Mouse (Mus musculus): ENCODE data around the gene Rnf208. TPM values are rescaled to one million over a fixed set of nuclear protein-coding genes. Genes with fewer than 3 reads are reported as not detected.
"Not testable (repeated sequence)": the region's sequence is repeated elsewhere in the genome, so short reads cannot be mapped to it uniquely, and the experiment has no call there.

Rnf208 gene
- polyA plus RNA-seq, 2 experiments: 13.0 to 14.8 TPM

DNA sequence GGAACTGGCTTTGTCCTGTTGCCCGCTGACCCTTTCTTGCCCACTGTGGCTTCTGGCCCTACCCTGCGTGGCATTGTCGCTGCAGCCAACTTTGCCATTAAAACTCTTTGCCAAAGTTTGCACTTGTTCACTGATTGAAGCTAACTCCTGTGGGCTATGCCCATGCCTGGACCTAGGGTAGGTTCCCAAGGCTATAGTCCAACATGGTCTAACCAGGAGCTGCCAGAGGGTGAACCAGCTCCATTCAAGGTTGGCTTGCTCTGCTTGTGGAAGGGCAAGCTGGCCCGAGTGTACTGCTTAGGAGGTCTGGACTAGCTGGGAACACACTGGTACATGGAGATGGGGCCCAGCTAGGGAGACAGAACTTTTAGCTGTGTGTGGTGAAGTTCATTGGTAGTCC lies 2.1 kb downstream of the Rnf208 start:
- Histone ChIP-seq H3K4me1 (ENCODE audit: control insufficient read depth, insufficient read depth, low read length) (peaks cover 12% of the 10 kb centered on the region; the same call in 1 of the 2 replicates), H3K9ac (ENCODE audit: low read depth, low read length, severe bottlenecking) (no peak overlapping the region), H3K27me3 (ENCODE audit: control insufficient read depth, insufficient read depth, low read length) (peaks cover 14% of the 10 kb centered on the region), H3K27ac (replicated peaks; ENCODE audit: low read depth, low read length) (no peak overlapping the region), H3K9me3 (ENCODE audit: control insufficient read depth, low read length) (no peaks in the 10 kb centered on the region), H3K4me2 (replicated peaks; ENCODE audit: low read depth, low read length, severe bottlenecking) (no peak overlapping the region), H3K4me3 (replicated peaks; ENCODE audit: low read length) (no peak overlapping the region), H3K36me3 (ENCODE audit: control insufficient read depth, insufficient read depth, low read length) (peaks cover 13% of the 10 kb centered on the region; the same call in 1 of the 2 replicates)
- TF ChIP-seq POLR2A (IDR thresholded peaks at IDR 0.05; ENCODE audit: borderline replicate concordance, extremely low read depth, insufficient read depth, insufficient read length): no peak
- DNase-seq (ENCODE audit: low spot score): no peak
- WGBS: 85% methylated on average over 4 of the region's 4 CpGs
- ATAC-seq (ENCODE audit: low FRiP score, low read depth): no peak

DNA sequence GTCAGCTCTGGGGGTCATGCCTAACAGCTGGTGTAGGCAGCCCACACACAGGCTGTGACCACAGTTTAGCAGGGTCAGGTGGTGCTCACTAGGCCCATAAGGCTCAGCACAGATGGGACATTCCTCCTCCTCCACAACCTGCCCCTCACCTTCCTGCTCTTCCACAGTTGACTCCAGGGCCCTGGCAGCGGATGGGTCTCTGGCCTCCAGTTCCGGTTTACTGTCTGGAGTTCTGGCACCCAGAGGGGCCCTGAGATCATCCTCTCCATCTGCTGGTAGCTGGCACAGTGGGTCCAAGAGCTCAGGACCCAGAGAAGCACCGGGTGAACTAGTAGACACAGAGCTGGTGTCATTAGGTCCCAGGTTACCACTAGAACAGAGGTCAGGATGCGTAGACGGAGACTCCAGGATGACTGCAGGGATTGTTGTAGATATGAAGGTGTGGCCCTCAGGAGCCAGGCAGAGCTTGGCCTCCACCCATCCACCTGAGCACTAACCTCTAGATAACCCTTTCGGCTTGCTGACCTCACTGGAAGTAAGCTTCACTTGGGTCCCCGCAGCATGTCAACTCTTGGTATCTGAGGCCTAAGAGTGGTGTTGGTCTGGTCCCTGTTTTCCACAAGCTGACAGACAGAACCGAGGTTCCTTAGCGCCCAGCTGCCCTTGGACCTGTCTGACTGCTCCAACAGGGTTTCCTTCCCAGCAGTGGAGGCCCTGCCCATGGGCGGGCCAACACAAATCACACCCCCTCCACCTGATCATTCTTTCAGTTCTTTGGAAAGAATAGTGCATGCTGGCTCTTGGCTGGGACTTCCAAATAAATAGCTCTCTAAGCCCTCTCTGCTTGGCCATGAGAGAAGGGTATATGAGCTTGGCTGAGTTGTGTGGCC lies 4.4 kb downstream of the Rnf208 start, which contains the start of gene AL732309.1:
TSS of gene AL732309.1 (minus strand) at position 681 of the 890 bp plus-strand sequence.
- TF ChIP-seq POLR2A (IDR thresholded peaks at IDR 0.05; ENCODE audit: borderline replicate concordance, extremely low read depth, insufficient read depth, insufficient read length): no peak
- Histone ChIP-seq H3K9me3 (ENCODE audit: control insufficient read depth, low read length) (no peaks in the 10 kb centered on the region), H3K4me1 (ENCODE audit: control insufficient read depth, insufficient read depth, low read length) (peaks cover under 1% of the 10 kb centered on the region; the same call in 1 of the 2 replicates), H3K27me3 (ENCODE audit: control insufficient read depth, insufficient read depth, low read length) (peaks cover 9% of the 10 kb centered on the region), H3K27ac (replicated peaks; ENCODE audit: low read depth, low read length) (no peak within 1 kb of the TSS), H3K36me3 (ENCODE audit: control insufficient read depth, insufficient read depth, low read length) (peaks cover 31% of the 10 kb centered on the region), H3K9ac (ENCODE audit: low read depth, low read length, severe bottlenecking) (no peak within 1 kb of the TSS), H3K4me2 (replicated peaks; ENCODE audit: low read depth, low read length, severe bottlenecking) (no peak within 1 kb of the TSS), H3K4me3 (replicated peaks; ENCODE audit: low read length) (no peak within 1 kb of the TSS)
- 89% methylated on average over 10 of the region's 10 CpGs for WGBS
- no peak for ATAC-seq (ENCODE audit: low FRiP score, low read depth)
- DNase-seq (ENCODE audit: low spot score): no peak

DNA sequence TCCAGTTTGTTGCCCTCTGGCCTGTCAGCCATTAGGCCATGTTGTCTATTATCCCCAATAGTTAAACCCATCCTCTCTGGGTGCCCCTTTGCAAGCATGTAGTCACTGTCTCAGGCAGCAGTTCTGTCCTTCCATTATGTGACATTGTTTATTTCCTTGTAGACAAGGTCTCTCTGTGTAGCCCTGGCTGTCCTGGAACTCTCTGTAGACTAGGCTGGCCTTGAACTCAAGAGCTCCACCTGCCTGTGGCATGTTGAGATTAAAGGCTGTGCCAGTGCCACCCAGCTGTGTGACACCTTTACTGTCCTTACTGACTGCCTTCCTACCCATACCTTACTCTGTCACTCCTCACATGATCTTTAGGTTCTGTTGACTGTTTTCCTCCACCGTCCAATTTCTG lies 10.3 kb downstream of the Rnf208 start:
- H3K4me2 ChIP-seq (replicated peaks; ENCODE audit: low read depth, low read length, severe bottlenecking): no peak overlapping the region
- ATAC-seq (ENCODE audit: low FRiP score, low read depth) (no peak), DNase-seq (ENCODE audit: low spot score) (no peak)
- H3K4me1 ChIP-seq (ENCODE audit: control insufficient read depth, insufficient read depth, low read length): peaks cover 10% of the 10 kb centered on the region
- no peak overlapping the region for H3K4me3 ChIP-seq (replicated peaks; ENCODE audit: low read length)
- no peak overlapping the region for H3K27ac ChIP-seq (replicated peaks; ENCODE audit: low read depth, low read length)
- WGBS: 85% methylated on average over 1 of the region's 1 CpGs
- no peaks in the 10 kb centered on the region for H3K27me3 ChIP-seq (ENCODE audit: control insufficient read depth, insufficient read depth, low read length)
- H3K9ac ChIP-seq (ENCODE audit: low read depth, low read length, severe bottlenecking): no peak overlapping the region
- no peak for TF ChIP-seq POLR2A (IDR thresholded peaks at IDR 0.05; ENCODE audit: borderline replicate concordance, extremely low read depth, insufficient read depth, insufficient read length)
- no peaks in the 10 kb centered on the region for H3K9me3 ChIP-seq (ENCODE audit: control insufficient read depth, low read length)
- H3K36me3 ChIP-seq (ENCODE audit: control insufficient read depth, insufficient read depth, low read length): peaks cover 39% of the 10 kb centered on the region

DNA sequence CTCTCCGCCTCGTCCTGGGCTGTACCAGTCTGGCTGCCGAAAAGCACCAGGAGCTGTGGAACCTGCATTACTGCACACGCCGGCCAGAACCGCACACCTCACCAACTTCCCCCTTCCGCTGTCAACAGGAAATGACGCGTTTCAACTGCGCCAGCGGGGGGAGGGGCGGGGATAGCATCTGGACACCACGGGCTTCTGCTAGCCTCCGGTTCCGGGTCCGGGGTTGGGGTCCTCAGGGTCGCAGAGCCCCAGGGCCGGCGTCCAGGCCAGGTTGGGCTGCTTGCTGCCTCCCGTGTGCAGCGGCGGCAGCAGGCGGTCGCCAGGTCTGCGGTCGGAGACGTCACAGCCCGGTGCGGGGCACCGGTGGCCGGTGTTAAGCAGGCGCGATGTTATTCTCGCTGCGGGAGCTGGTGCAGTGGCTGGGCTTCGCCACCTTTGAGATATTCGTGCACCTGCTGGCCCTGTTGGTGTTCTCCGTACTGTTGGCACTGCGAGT lies 13.3 kb downstream of the Rnf208 start, which contains the start of gene Tmem203:
TSS of gene Tmem203 (plus strand) at position 156 of the 496 bp plus-strand sequence.
- H3K9me3 ChIP-seq (ENCODE audit: control insufficient read depth, low read length): no peaks in the 10 kb centered on the region
- TF ChIP-seq POLR2A (IDR thresholded peaks at IDR 0.05; ENCODE audit: borderline replicate concordance, extremely low read depth, insufficient read depth, insufficient read length): 0 out of 2 replicates have a peak, but pooled peaks have one; percentile 41
- peaks cover 10% of the 10 kb centered on the region for H3K4me1 ChIP-seq (ENCODE audit: control insufficient read depth, insufficient read depth, low read length)
- no peaks in the 10 kb centered on the region for H3K27me3 ChIP-seq (ENCODE audit: control insufficient read depth, insufficient read depth, low read length)
- peak within 1 kb of the TSS; percentile 95 for H3K4me2 ChIP-seq (replicated peaks; ENCODE audit: low read depth, low read length, severe bottlenecking)
- peak within 1 kb of the TSS; percentile 72 for H3K27ac ChIP-seq (replicated peaks; ENCODE audit: low read depth, low read length)
- peaks cover 18% of the 10 kb centered on the region for H3K36me3 ChIP-seq (ENCODE audit: control insufficient read depth, insufficient read depth, low read length)
- H3K4me3 ChIP-seq (replicated peaks; ENCODE audit: low read length): peak within 1 kb of the TSS; percentile 99
- ATAC-seq (ENCODE audit: low FRiP score, low read depth): peak; percentile 93
- WGBS: under 1% methylated on average over 32 of the region's 39 CpGs
- peak within 1 kb of the TSS; percentile 80 for H3K9ac ChIP-seq (ENCODE audit: low read depth, low read length, severe bottlenecking)
- DNase-seq (ENCODE audit: low spot score): peak; percentile 90

DNA sequence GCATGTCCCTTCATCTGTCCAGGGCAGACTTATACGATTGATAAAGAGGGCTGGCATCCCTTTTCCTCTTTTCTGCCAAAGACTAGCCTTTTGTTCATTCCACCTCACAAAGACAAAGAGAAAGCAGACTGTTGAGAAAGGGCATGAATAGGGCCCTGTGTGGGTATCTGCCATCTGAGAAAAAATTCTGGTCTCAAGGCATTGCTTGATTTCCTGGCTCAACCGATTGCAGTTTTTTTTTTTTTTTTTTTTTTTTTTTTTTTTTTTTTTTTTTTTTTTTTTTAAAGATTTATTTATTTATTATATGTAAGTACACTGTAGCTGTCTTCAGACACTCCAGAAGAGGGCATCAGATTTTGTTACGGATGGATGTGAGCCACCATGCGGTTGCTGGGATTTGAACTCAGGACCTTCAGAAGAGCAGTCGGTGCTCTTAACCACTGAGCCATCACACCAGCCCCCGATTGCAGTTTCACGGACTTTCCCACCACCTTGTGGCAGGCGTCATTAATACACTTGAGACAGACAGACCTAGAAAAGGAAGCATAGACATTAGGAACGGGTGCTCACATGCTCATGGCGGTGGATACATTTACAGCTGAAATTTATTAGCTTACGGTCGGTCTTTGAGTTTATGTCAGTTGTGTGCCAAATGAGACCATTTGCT lies 14.5 kb downstream of the Rnf208 start:
- DNase-seq (ENCODE audit: low spot score): not testable (repeated sequence)
- peak overlapping the region; percentile 99; the same call in 1 of the 2 replicates for H3K4me3 ChIP-seq (replicated peaks; ENCODE audit: low read length)

DNA sequence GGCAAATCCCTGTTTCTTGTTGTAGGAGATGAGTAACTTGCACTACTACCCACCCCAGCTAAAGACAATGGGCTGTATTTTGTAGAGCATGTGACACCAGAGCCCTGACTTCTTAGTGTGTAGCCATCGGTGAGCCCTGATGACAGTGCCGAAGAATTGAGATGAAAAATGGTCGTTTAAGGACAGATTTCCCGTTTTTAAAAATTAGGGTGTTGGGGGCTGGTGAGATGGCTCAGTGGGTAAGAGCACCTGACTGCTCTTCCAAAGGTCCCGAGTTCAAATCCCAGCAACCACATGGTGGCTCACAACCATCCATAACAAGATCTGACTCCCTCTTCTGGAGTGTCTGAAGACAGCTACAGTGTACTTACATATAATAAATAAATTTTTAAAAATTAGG lies 15.2 kb downstream of the Rnf208 start:
- not testable (repeated sequence) for H3K9ac ChIP-seq (ENCODE audit: low read depth, low read length, severe bottlenecking); ATAC-seq (ENCODE audit: low FRiP score, low read depth); H3K4me2 ChIP-seq (replicated peaks; ENCODE audit: low read depth, low read length, severe bottlenecking); H3K9me3 ChIP-seq (ENCODE audit: control insufficient read depth, low read length); H3K4me3 ChIP-seq (replicated peaks; ENCODE audit: low read length); H3K27ac ChIP-seq (replicated peaks; ENCODE audit: low read depth, low read length); H3K27me3 ChIP-seq (ENCODE audit: control insufficient read depth, insufficient read depth, low read length); H3K36me3 ChIP-seq (ENCODE audit: control insufficient read depth, insufficient read depth, low read length); DNase-seq (ENCODE audit: low spot score)
- WGBS: 86% methylated on average over 5 of the region's 5 CpGs
- H3K4me1 ChIP-seq (ENCODE audit: control insufficient read depth, insufficient read depth, low read length): peaks cover 10% of the 10 kb centered on the region

More for the DNA sequence above, 14.5 kb downstream of the Rnf208 start:
- H3K9me3 ChIP-seq (ENCODE audit: control insufficient read depth, low read length); ATAC-seq (ENCODE audit: low FRiP score, low read depth); H3K27ac ChIP-seq (replicated peaks; ENCODE audit: low read depth, low read length); H3K27me3 ChIP-seq (ENCODE audit: control insufficient read depth, insufficient read depth, low read length); H3K36me3 ChIP-seq (ENCODE audit: control insufficient read depth, insufficient read depth, low read length): not testable (repeated sequence)
- H3K4me2 ChIP-seq (replicated peaks; ENCODE audit: low read depth, low read length, severe bottlenecking): peak overlapping the region; percentile 95
- 60% methylated on average over 12 of the region's 12 CpGs for WGBS
- H3K4me1 ChIP-seq (ENCODE audit: control insufficient read depth, insufficient read depth, low read length): peaks cover 10% of the 10 kb centered on the region
- H3K9ac ChIP-seq (ENCODE audit: low read depth, low read length, severe bottlenecking): peak overlapping the region; percentile 80; the same call in 1 of the 2 replicates

All from limb, embryonic 14.5 days (tissue).